2 mouse cellular contexts compared by ENCODE assay signal in genomic region chr11:3525560-3525959, GRCm38 (mm10).
TF ChIP-seq lines count a peak whose summit lies in the region.

No protein-coding gene starts in this region.

TF ChIP-seq in MEL, 35 proteins besides CTCF, POLR2A, EP300 and RAD21:
- peak; percentile 26; the same call in 1 of the 2 replicates for TF ChIP-seq ETS1 (IDR thresholded peaks at IDR 0.05; ENCODE audit: low read depth, low read length)
- no peak for TF ChIP-seq GABPA (IDR thresholded peaks at IDR 0.05; ENCODE audit: low read depth, low read length)
- peak; percentile 81 for TF ChIP-seq MXI1 (IDR thresholded peaks at IDR 0.05; ENCODE audit: low read depth, low read length)
- TF ChIP-seq ELF1 (IDR thresholded peaks at IDR 0.05; ENCODE audit: low read depth, low read length): no peak
- no peak for TF ChIP-seq TAL1 (IDR thresholded peaks at IDR 0.05; ENCODE audit: low read length)
- no peak for TF ChIP-seq USF2 (IDR thresholded peaks at IDR 0.05; ENCODE audit: borderline replicate concordance in 1 of 2, insufficient read depth in 1 of 2, low read depth in 1 of 2, low read length in 2 of 2)

TF ChIP-seq in myocyte, 11 proteins besides CTCF, POLR2A, EP300 and RAD21:
- TF ChIP-seq MYOD1 (IDR thresholded peaks at IDR 0.05; ENCODE audit: control insufficient read depth in 1 of 3, insufficient read length in 2 of 3, low read depth in 2 of 3): peak in 2 of 3 experiments; percentile 44 to 78
- TF ChIP-seq POLR2AphosphoS2 (IDR thresholded peaks at IDR 0.05; ENCODE audit: insufficient read length, low read depth): no peak
- TF ChIP-seq MYOG (IDR thresholded peaks at IDR 0.05; ENCODE audit: control insufficient read depth in 1 of 3, insufficient read depth in 1 of 3, insufficient read length in 2 of 3, low read depth in 2 of 3): peak; percentile 25 to 68 (median 45)
- TF ChIP-seq REST (IDR thresholded peaks at IDR 0.05; ENCODE audit: insufficient read depth, insufficient read length): no peak
- no peak for TF ChIP-seq E2F4 (IDR thresholded peaks at IDR 0.05; ENCODE audit: insufficient read depth)
- no peak for TF ChIP-seq TCF12 (IDR thresholded peaks at IDR 0.05; ENCODE audit: insufficient read depth, poor library complexity, severe bottlenecking)
- no peak for TF ChIP-seq CEBPB (IDR thresholded peaks at IDR 0.05; ENCODE audit: insufficient read depth, poor library complexity, severe bottlenecking)
- no peak for TF ChIP-seq SRF (IDR thresholded peaks at IDR 0.05; ENCODE audit: control insufficient read depth, insufficient read length, low read depth)
- TF ChIP-seq MAX (IDR thresholded peaks at IDR 0.05; ENCODE audit: low read depth): no peak
- no peak for TF ChIP-seq TCF3 (IDR thresholded peaks at IDR 0.05; ENCODE audit: insufficient read length, low read depth)
- TF ChIP-seq USF1 (IDR thresholded peaks at IDR 0.05; ENCODE audit: low read depth): no peak
